Mouse (Mus musculus) testis, adult 2 months (tissue): ENCODE data around the gene Olfr819.

Experiments used
- CTCF ChIP-seq: fragments of 200-500 bp; IDR thresholded peaks from 2 replicates; pipeline ENCODE4 v1.5.1; 2012; ENCODE audit warnings: low read depth, mild to moderate bottlenecking, inconsistent platforms, low read length, moderate library complexity; ENCODE audit not compliant: control insufficient read depth, insufficient read depth, insufficient replicate concordance
- POLR2A ChIP-seq: fragments of 200-500 bp; IDR thresholded peaks from 2 replicates; pipeline ENCODE4 v1.6.1; 2012; ENCODE audit warnings: low read depth, mild to moderate bottlenecking, inconsistent platforms, low read length, moderate library complexity; ENCODE audit not compliant: control insufficient read depth

- TF ChIP-seq CTCF (no peak), POLR2A (no peak)
These were observed 51.6 kb downstream of the Olfr819 start, which contains the start of gene Olfr816 for GRCm38 (mm10) chr10:129915497-129915896.
